In the genomic region with DNA sequence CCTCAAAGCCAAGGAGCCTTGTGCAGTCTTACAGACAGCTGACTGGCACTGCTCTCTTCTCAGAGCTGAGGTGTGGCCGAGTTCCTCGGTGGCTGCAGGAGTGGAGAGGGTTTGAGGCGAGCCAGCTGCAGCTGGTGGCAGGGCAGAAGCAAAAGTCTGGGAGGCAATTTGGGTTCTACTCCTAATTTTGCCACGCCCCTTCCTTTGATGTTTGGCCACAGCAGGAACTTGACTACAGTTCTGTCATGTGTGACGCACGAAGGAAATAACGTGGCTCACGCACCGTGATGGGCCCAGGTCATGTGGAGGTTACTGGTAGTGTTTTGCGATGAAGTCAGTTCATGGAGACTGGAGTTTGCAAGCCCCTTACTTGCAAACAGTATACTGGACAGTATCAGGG, we compare ENCODE assay signal across 14 mouse cellular contexts.
A peak's percentile ranks its signal among the peaks of the same experiment; 100 is the strongest.
DNase-seq lines count a peak whose midpoint lies in the region; ATAC-seq and TF ChIP-seq lines count a peak whose summit lies in the region.
"Had no signal": no experiment of that assay in that cellular context is flagged by ENCODE, and none has a peak within 500 bp of the region (broad histone marks: within the 10 kb centered on the region; RNA-seq: fewer than 3 reads in every experiment).

No protein-coding gene starts in this region.

- 45% methylated on average over 10 of the region's 10 CpGs for WGBS in lung, adult 2 months
- WGBS in forebrain, postnatal 0 days, result 82% methylated on average over 10 of the region's 10 CpGs

- H3K27me3 ChIP-seq in forebrain, postnatal 0 days (ENCODE audit: insufficient read depth, low read length), result no peaks in the 10 kb centered on the region
- H3K27me3 ChIP-seq: heart, embryonic 13.5 days had no signal

- no peaks in the 10 kb centered on the region for H3K4me1 ChIP-seq in lung, adult 2 months (ENCODE audit: control insufficient read depth, insufficient read depth, low read length)
- no peaks in the 10 kb centered on the region for H3K4me1 ChIP-seq in forebrain, postnatal 0 days (ENCODE audit: insufficient read depth)

- H3K9ac ChIP-seq in forebrain, postnatal 0 days, result no peak overlapping the region
- H3K9ac ChIP-seq: heart, embryonic 13.5 days had no signal

- no peak overlapping the region for H3K4me3 ChIP-seq in lung, adult 2 months (replicated peaks; ENCODE audit: extremely low read depth, low read depth, low read length)
- no peak overlapping the region for H3K4me3 ChIP-seq in forebrain, postnatal 0 days (ENCODE audit: low read depth, low read length)
- H3K4me3 ChIP-seq: heart, embryonic 13.5 days had no signal

- TF ChIP-seq CTCF in lung, adult 2 months (IDR thresholded peaks at IDR 0.05; ENCODE audit: insufficient read depth, low read length), result no peak
- TF ChIP-seq CTCF in forebrain, postnatal 0 days (IDR thresholded peaks at IDR 0.05; ENCODE audit: low read depth), result no peak

- H3K27ac ChIP-seq in forebrain, postnatal 0 days (ENCODE audit: low read depth, low read length), result no peak overlapping the region
- H3K27ac ChIP-seq: heart, embryonic 13.5 days; hindbrain, postnatal 0 days; macrophage had no signal

- no peak for ATAC-seq in forebrain, postnatal 0 days
- ATAC-seq: hindbrain, postnatal 0 days had no signal

- peak; percentile 42 for DNase-seq in embryo, embryonic 11 days
- no peak for DNase-seq in embryo, embryonic 9.5 days (ENCODE audit: extremely low spot score)
- peak; percentile 10 to 38 for DNase-seq in lung, adult 18-20 months
- no peak for DNase-seq in lung, adult 2 months
- peak; percentile 31 for DNase-seq in lung, postnatal 14 days
- peak; percentile 63 for DNase-seq in thymus, postnatal 25 days
- DNase-seq in forebrain, postnatal 0 days, result no peak
- no peak for DNase-seq in retina, embryonic 14.5 days (ENCODE audit: low spot score)
- DNase-seq: adrenal gland, adult 8-10 months; layer of hippocampus, adult 9-11 months; right cerebral cortex, postnatal 4 days had no signal

- no peak for TF ChIP-seq POLR2A in lung, adult 2 months (IDR thresholded peaks at IDR 0.05; ENCODE audit: borderline replicate concordance, extremely low read depth, low read depth, low read length)

- no peaks in the 10 kb centered on the region for H3K36me3 ChIP-seq in forebrain, postnatal 0 days (ENCODE audit: insufficient read depth)
- H3K36me3 ChIP-seq: heart, embryonic 13.5 days had no signal

- H3K9me3 ChIP-seq in forebrain, postnatal 0 days (ENCODE audit: low read length), result no peaks in the 10 kb centered on the region
- H3K9me3 ChIP-seq: heart, embryonic 13.5 days had no signal

- H3K4me2 ChIP-seq in forebrain, postnatal 0 days (ENCODE audit: low read depth), result no peak overlapping the region
- H3K4me2 ChIP-seq: heart, embryonic 13.5 days had no signal

Comparison
In these comparisons a context has a peak if more than half of its experiments do, and no peak if none do; other contexts are left out.
1. DNase-seq: peak in embryo, embryonic 11 days (single experiment), lung, adult 18-20 months (2 of 2), lung, postnatal 14 days (single experiment) and thymus, postnatal 25 days (single experiment); none in embryo, embryonic 9.5 days (single experiment), lung, adult 2 months (single experiment), forebrain, postnatal 0 days (single experiment) and retina, embryonic 14.5 days (single experiment).